Mouse (Mus musculus) adipocyte (in vitro differentiated cells): Measurements from ENCODE around the gene Med29.

Experiments
- DNase-seq: peaks from one replicate; pipeline ENCODE4 v3.0.0-alpha.2; 2016; ENCODE audit warnings: low spot score

The Med29 gene

GRCm38 (mm10) chr7:28375176-28375921 lies 17.2 kb downstream of the Med29 start:
- peak; percentile 84 for DNase-seq

GRCm38 (mm10) chr7:28374647-28375046 lies 17.9 kb downstream of the Med29 start:
- DNase-seq = no peak

GRCm38 (mm10) chr7:28373891-28374495 lies 18.5 kb downstream of the Med29 start:
- DNase-seq = no peak

GRCm38 (mm10) chr7:28373131-28373581 lies 19.4 kb downstream of the Med29 start:
- DNase-seq = peak; percentile 94

GRCm38 (mm10) chr7:28372251-28373108 lies 20.0 kb downstream of the Med29 start, which contains the start of gene Plekhg2:
Gene Plekhg2, minus strand, starts transcription at chr7:28372599.
- DNase-seq = peak; percentile 98

GRCm38 (mm10) chr7:28371514-28371989 lies 21.0 kb downstream of the Med29 start:
- no peak for DNase-seq

GRCm38 (mm10) chr7:28370977-28371513 lies 21.5 kb downstream of the Med29 start:
- DNase-seq = peak; percentile 23

- DNase-seq = no peak
Observed at GRCm38 (mm10) chr7:28370051-28370450, 22.5 kb downstream of the Med29 start.

- no peak for DNase-seq
Observed at GRCm38 (mm10) chr7:28368276-28368920, 24.1 kb downstream of the Med29 start.

- DNase-seq = peak; percentile 28
Observed at GRCm38 (mm10) chr7:28367663-28368275, 24.7 kb downstream of the Med29 start.

- DNase-seq = no peak
Observed at GRCm38 (mm10) chr7:28362441-28363060, 30.0 kb downstream of the Med29 start.

- no peak for DNase-seq
Observed at GRCm38 (mm10) chr7:28361647-28362341, 30.7 kb downstream of the Med29 start.

GRCm38 (mm10) chr7:28360291-28360690 lies 32.2 kb downstream of the Med29 start:
- no peak for DNase-seq

- no peak for DNase-seq
Observed at GRCm38 (mm10) chr7:28359854-28360253, 32.7 kb downstream of the Med29 start.

- no peak for DNase-seq
Observed at GRCm38 (mm10) chr7:28358431-28358830, 34.1 kb downstream of the Med29 start.

- DNase-seq = peak; percentile 19
Observed at GRCm38 (mm10) chr7:28357984-28358383, 34.5 kb downstream of the Med29 start.

GRCm38 (mm10) chr7:28356981-28357380 lies 35.5 kb downstream of the Med29 start:
- no peak for DNase-seq

- DNase-seq = no peak
Observed at GRCm38 (mm10) chr7:28355221-28355620, 37.3 kb downstream of the Med29 start.

- DNase-seq = no peak
Observed at GRCm38 (mm10) chr7:28354596-28354995, 37.9 kb downstream of the Med29 start.

GRCm38 (mm10) chr7:28354113-28354581 lies 38.4 kb downstream of the Med29 start:
- DNase-seq = no peak
